Mouse (Mus musculus) thymus, adult 2 months (tissue): ENCODE results near the gene Tmem170. TPM values are rescaled to one million over a fixed set of nuclear protein-coding genes. Genes with fewer than 3 reads are reported as not detected.
A peak's percentile ranks its signal among the peaks of the same experiment; 100 is the strongest.

Experiments
- DNase-seq: peaks from one replicate; pipeline ENCODE4 v3.0.0; 2021
- H3K27ac ChIP-seq: fragments of 200-500 bp; 2 replicates; pipeline ENCODE4 v1.5.1; 2012; ENCODE audit warnings: low read length, control low read depth; ENCODE audit not compliant: control insufficient read depth, insufficient read depth
- H3K27me3 ChIP-seq: fragments of 200-500 bp; 2 replicates; pipeline ENCODE4 v1.6.1; 2012; ENCODE audit warnings: mild to moderate bottlenecking, low read length, moderate library complexity, mixed read lengths; ENCODE audit not compliant: control insufficient read depth, insufficient read depth
- H3K36me3 ChIP-seq: fragments of 200-500 bp; 2 replicates; pipeline ENCODE4 v1.6.1; 2012; ENCODE audit warnings: mild to moderate bottlenecking, low read length, moderate library complexity; ENCODE audit not compliant: control insufficient read depth, insufficient read depth
- H3K4me1 ChIP-seq: fragments of 200-500 bp; replicated peaks from 2 replicates; pipeline ENCODE4 v1.6.1; 2012; ENCODE audit warnings: low read length; ENCODE audit not compliant: control insufficient read depth, insufficient read depth
- H3K4me3 ChIP-seq: fragments of 200-500 bp; 2 replicates; pipeline ENCODE4 v1.5.1; 2012; ENCODE audit warnings: mild to moderate bottlenecking, low read length, control low read depth, moderate library complexity; ENCODE audit not compliant: control insufficient read depth, insufficient read depth
- CTCF ChIP-seq: fragments of 200-500 bp; IDR thresholded peaks from 2 replicates; pipeline ENCODE4 v1.5.1; 2012; ENCODE audit warnings: mild to moderate bottlenecking, control low read depth, low read length, moderate library complexity, borderline replicate concordance; ENCODE audit not compliant: control insufficient read depth, poor library complexity, insufficient read depth; ENCODE audit errors: extremely low read depth
- POLR2A ChIP-seq: fragments of 200-500 bp; IDR thresholded peaks from 2 replicates; pipeline ENCODE4 v1.6.1; 2012; ENCODE audit warnings: mild to moderate bottlenecking, low read length, control low read depth, moderate library complexity; ENCODE audit not compliant: control insufficient read depth, poor library complexity, insufficient read depth; ENCODE audit errors: extremely low read depth
- WGBS: fragments of 180-500 bp; shearing (Covaris S2); methylation state at CpG from one replicate; pipeline ENCODE4 v1.1.7; 2018; 5-methylcytosine and 5-hydroxymethylcytosine counted together
- polyA plus RNA-seq: library from polyadenylated mRNA; depleted of rRNA; stranded (reverse); fragments of >200 nt; gene quantifications from 2 replicates; pipeline ENCODE4 v1.2.3, GENCODE M21; 2012

The Tmem170 gene
- polyA plus RNA-seq, 1 experiment, result 3.1 TPM

DNA sequence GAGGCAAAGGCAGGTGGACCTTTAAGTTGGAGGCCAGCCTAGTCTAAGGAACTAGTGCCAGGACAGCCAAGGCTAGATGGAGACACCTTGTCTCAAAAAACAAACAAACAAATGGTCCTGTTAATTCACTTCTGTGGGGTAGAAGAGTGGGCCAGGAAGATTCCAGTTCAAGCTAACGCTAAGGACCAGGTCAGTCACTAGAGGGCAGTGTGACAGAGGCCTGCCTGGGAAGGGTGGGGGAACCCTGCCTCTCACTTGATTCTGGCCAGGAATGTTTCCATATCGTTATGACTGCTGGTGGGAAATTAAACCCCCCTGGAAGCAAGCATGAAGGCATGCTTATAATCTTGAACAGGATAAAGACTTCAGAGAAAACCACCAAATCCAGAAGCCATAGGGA is 5.0 kb upstream of the Tmem170 start:
- 3% methylated on average over 2 of the region's 2 CpGs for WGBS

DNA sequence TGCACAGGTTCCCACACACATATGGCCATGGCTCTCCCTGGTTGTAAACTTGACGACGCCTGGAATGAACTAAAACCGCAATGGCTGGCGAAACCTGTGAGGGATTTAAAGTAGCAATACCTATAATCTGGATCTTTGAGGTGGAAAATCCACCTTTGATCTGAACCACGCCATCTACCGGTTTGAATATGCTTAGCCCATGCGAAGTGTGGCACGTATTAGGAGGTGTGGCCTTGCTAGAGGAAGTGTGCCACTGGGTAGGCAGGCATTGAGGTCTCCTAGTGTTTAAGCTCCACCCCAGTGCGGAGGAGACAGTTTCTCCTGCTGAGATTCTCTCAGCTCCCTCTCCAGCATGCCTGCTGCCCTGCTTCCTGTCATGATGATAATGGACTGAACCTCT is 1.2 kb upstream of the Tmem170 start:
- WGBS, result 74% methylated on average over 9 of the region's 9 CpGs
- no peak for DNase-seq
- Histone ChIP-seq H3K27me3 (no peaks in the 10 kb centered on the region), H3K4me3 (no peak overlapping the region), H3K36me3 (no peaks in the 10 kb centered on the region), H3K4me1 (peaks cover 3% of the 10 kb centered on the region; the same call in 1 of the 2 replicates), H3K27ac (no peak overlapping the region)
- TF ChIP-seq CTCF, result no peak
- TF ChIP-seq POLR2A, result no peak

More for the DNA sequence above, 5.0 kb upstream of the Tmem170 start:
- no peak overlapping the region for H3K27ac ChIP-seq
- TF ChIP-seq CTCF (peak; percentile 55; the same call in 1 of the 2 replicates), POLR2A (no peak)
- H3K36me3 ChIP-seq, result no peaks in the 10 kb centered on the region
- no peak overlapping the region for H3K4me3 ChIP-seq
- H3K27me3 ChIP-seq, result no peaks in the 10 kb centered on the region
- H3K4me1 ChIP-seq, result no peaks in the 10 kb centered on the region
- DNase-seq, result peak; percentile 48

DNA sequence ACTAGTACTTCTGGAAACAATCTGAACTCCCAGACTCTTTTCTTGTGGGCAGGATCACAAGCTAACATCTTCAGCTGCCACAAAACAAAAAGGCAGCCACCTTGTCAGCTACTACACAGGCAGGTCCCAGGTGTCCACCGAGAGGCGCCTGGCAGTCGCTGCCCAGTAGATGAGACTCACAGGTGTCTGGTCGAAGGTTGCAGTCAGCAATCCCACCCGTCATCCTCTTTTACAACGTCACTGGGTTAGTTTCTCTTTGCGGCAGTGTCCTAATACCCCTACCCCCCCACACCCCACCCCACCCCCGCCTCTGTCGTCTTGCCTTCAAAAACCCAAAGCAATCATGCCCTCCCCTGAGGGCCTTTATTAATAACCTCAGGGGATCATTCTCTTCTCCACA is 792 bp downstream of the Tmem170 start:
- no peaks in the 10 kb centered on the region for H3K27me3 ChIP-seq
- peaks cover 3% of the 10 kb centered on the region; the same call in 1 of the 2 replicates for H3K4me1 ChIP-seq
- WGBS, result 12% methylated on average over 9 of the region's 9 CpGs
- no peak overlapping the region; the same call in 1 of the 2 replicates for H3K27ac ChIP-seq
- H3K4me3 ChIP-seq, result peak overlapping the region; percentile 71
- TF ChIP-seq POLR2A (no peak), CTCF (no peak)
- H3K36me3 ChIP-seq, result no peaks in the 10 kb centered on the region
- peak; percentile 24 for DNase-seq

DNA sequence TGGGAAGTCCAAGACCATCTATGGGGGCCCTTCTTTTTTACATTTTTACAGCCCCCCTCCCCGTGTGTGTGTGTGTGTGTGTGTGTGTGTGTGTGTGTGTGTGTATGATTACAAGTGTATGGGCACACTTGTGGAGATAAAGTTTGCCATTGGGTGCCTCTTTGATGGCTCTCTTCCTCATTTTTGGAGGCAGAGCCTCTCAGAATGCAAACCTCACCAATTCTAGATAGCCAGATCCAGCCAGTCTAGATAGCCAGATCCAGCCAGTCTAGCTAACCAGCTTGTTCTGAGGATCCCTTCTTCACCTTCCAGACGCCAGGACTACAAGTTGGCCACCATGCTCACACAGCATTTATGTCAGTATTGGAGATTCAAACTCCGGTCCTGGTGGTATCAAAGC is 5.3 kb downstream of the Tmem170 start:
- no peaks in the 10 kb centered on the region for H3K36me3 ChIP-seq
- no peak overlapping the region for H3K27ac ChIP-seq
- DNase-seq, result no peak
- 86% methylated on average over 3 of the region's 3 CpGs for WGBS
- no peak for TF ChIP-seq POLR2A
- no peak for TF ChIP-seq CTCF
- H3K27me3 ChIP-seq, result no peaks in the 10 kb centered on the region
- peaks cover 3% of the 10 kb centered on the region; the same call in 1 of the 2 replicates for H3K4me1 ChIP-seq
- H3K4me3 ChIP-seq, result no peak overlapping the region

DNA sequence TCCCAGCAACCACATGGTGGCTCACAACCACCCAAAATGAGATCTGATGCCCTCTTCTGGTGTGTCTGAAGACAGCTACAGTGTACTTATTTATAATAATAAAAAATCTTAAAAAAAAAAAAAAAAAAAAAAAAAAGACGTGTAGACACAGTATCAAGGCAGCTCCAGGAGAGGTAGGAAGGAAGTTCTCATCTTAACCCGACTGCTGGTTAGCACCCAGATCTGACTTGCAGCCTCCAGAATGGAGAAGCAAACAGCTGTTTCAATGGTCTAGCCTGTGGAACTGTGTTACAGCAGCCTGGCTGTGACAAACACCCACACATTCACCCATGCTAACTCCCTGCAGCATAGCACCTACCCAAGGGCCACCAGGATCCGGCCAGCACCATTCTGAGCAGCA is 6.2 kb downstream of the Tmem170 start:
- H3K4me1 ChIP-seq, result no peaks in the 10 kb centered on the region

DNA sequence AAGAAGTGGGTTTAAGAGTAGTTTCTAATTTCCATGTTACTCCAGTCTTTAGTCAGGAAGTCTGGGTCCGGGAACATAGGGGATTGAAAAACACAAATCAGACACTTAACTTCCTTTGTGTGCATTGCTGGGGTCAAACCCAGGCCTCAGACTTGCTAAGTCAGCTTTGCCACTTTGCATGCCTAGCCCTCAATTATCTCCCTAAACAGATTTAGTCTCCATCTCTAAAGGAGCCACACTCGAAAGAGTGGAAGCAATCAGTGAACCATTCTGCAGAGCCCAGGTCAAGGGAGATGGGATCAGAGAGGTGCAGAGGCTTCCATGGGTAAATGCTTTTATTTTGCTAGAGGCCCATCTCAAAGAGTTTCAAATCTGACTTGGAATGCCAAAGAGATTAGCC is 7.9 kb downstream of the Tmem170 start:
- Histone ChIP-seq H3K27me3 (no peaks in the 10 kb centered on the region), H3K27ac (no peak overlapping the region), H3K4me1 (no peaks in the 10 kb centered on the region), H3K4me3 (no peak overlapping the region), H3K36me3 (no peaks in the 10 kb centered on the region)
- TF ChIP-seq CTCF, result no peak
- TF ChIP-seq POLR2A, result no peak
- 89% methylated on average over 2 of the region's 2 CpGs for WGBS
- DNase-seq, result no peak

More for the DNA sequence above, 6.2 kb downstream of the Tmem170 start:
- no peak overlapping the region for H3K4me3 ChIP-seq
- WGBS, result 78% methylated on average over 3 of the region's 3 CpGs
- no peak for DNase-seq
- no peaks in the 10 kb centered on the region for H3K27me3 ChIP-seq
- TF ChIP-seq CTCF (no peak), POLR2A (no peak)
- no peak overlapping the region for H3K27ac ChIP-seq
- H3K36me3 ChIP-seq, result no peaks in the 10 kb centered on the region

DNA sequence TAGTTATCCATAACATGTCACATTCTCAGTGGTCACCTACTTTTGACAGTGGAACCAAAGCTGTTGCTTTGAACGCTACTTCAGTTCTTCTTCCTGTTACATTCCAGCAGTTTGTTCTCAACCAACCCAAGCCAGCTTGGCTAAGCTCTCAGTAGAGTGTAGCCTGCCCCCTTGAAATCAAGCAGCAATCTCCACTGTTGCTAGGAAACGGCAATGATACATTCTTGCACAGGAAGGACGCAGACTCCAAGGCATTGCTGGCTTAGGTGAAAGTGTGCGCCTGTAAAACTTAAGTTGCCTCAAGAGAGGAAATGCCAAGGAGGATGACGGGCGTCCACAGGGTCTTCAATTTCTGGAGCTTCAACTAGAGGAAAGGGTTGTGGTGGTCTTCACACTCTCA is 10.7 kb downstream of the Tmem170 start:
- no peak for DNase-seq
- Histone ChIP-seq H3K4me1 (no peaks in the 10 kb centered on the region), H3K36me3 (no peaks in the 10 kb centered on the region), H3K4me3 (no peak overlapping the region), H3K27me3 (no peaks in the 10 kb centered on the region), H3K27ac (no peak overlapping the region)
- no peak for TF ChIP-seq POLR2A
- 95% methylated on average over 6 of the region's 6 CpGs for WGBS
